Mouse (Mus musculus) spleen, adult 2 months (tissue): ENCODE results near the gene Tmem106b. TPM values are rescaled to one million over a fixed set of nuclear protein-coding genes. Genes with fewer than 3 reads are reported as not detected.
A peak's percentile ranks its signal among the peaks of the same experiment; 100 is the strongest.

ENCODE experiments used
- DNase-seq, 2 experiments: peaks; one replicate each; pipeline versions ENCODE4 v3.0.0 to v3.0.0-alpha.2; 2012 to 2021; ENCODE audit warnings: low spot score in 2 of 2, low read depth in 1 of 2
- H3K27ac ChIP-seq: fragments of 200-500 bp; 2 replicates; pipeline ENCODE4 v1.5.1; 2012; ENCODE audit warnings: low read length, inconsistent platforms; ENCODE audit not compliant: insufficient read depth
- H3K27me3 ChIP-seq: fragments of 200-500 bp; 2 replicates; pipeline ENCODE4 v1.6.1; 2012; ENCODE audit warnings: mild to moderate bottlenecking, moderate library complexity, low read length, inconsistent platforms; ENCODE audit not compliant: control insufficient read depth, insufficient read depth
- H3K36me3 ChIP-seq: fragments of 200-500 bp; 2 replicates; pipeline ENCODE4 v1.6.1; 2012; ENCODE audit warnings: mild to moderate bottlenecking, low read length, inconsistent platforms; ENCODE audit not compliant: control insufficient read depth, insufficient read depth
- H3K4me1 ChIP-seq: fragments of 200-500 bp; 2 replicates; pipeline ENCODE4 v1.6.1; 2011; ENCODE audit warnings: inconsistent platforms; ENCODE audit not compliant: control insufficient read depth, insufficient read depth, insufficient read length
- H3K4me3 ChIP-seq: fragments of 200-500 bp; 2 replicates; pipeline ENCODE4 v1.5.1; 2011; ENCODE audit warnings: mild to moderate bottlenecking, inconsistent platforms; ENCODE audit not compliant: insufficient read depth, insufficient read length; ENCODE audit errors: extremely low read depth
- CTCF ChIP-seq: fragments of 200-500 bp; IDR thresholded peaks from 2 replicates; pipeline ENCODE4 v1.5.1; 2011; ENCODE audit warnings: mild to moderate bottlenecking, inconsistent platforms; ENCODE audit not compliant: insufficient read depth, insufficient read length, insufficient replicate concordance; ENCODE audit errors: extremely low read depth
- POLR2A ChIP-seq: fragments of 200-500 bp; IDR thresholded peaks from 2 replicates; pipeline ENCODE4 v1.6.1; 2011; ENCODE audit warnings: low read depth, low read length, inconsistent platforms
- WGBS: fragments of 180-500 bp; shearing (Covaris S2); methylation state at CpG from one replicate; pipeline ENCODE4 v1.1.7; 2018; 5-methylcytosine and 5-hydroxymethylcytosine counted together
- polyA plus RNA-seq: library from polyadenylated mRNA; depleted of rRNA; stranded (reverse); fragments of >200 nt; gene quantifications from 2 replicates; pipeline ENCODE4 v1.2.3, GENCODE M21; 2012

Gene Tmem106b
- polyA plus RNA-seq, 1 experiment = 7.4 TPM

DNA sequence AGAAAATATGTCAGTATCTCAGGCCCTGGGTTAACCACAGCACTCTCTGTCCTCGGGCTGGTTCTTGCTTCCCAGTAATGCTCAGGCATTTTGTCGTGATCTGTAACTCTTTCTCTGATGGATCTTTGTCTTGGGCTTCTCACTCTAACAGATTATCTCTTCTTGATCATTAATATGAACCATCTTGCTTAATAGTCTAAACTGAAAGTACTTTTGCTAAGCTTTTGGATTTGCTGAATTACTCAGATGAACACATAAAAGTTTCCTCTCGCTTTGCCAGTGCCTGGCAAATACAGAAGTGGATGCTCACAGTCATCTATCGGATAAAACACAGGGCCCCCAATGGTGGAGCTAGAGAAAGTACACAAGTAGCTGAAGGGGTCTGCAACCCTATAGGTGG is 7.5 kb upstream of the Tmem106b start:
- Histone ChIP-seq H3K27ac (peak overlapping the region; percentile 70), H3K36me3 (no peaks in the 10 kb centered on the region), H3K4me3 (no peak overlapping the region), H3K27me3 (no peaks in the 10 kb centered on the region), H3K4me1 (peaks cover 7% of the 10 kb centered on the region; the same call in 1 of the 2 replicates)
- TF ChIP-seq CTCF (no peak), POLR2A (no peak)
- no peak for DNase-seq
- 71% methylated on average over 4 of the region's 4 CpGs for WGBS

DNA sequence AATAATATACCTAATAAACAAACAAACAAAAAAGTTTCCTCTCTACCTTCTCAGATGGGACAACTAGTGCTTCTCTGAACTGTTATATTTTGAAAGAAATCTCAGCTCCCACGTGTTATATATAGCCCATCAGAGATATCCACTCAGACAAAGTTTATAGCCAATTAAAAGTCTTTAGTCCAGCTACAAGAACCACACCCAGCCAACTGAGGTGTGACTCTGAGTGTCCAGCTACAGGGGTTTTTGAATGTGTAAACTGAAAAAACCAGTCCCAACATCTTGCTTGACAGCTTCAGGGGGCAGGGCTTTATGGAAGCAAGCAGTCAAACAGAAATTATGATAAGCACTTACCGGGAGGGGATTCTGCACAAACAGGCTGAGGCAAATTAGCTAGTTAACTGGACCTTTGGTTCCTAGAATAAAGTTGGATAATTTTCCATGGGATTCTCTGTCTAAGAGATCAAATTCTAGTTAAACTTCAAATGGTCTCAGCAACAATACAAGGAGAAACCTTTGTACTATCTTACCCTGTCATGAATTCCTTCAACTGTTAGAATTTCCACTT is 6.8 kb upstream of the Tmem106b start:
- Histone ChIP-seq H3K27ac (no peak overlapping the region), H3K4me1 (peaks cover 7% of the 10 kb centered on the region; the same call in 1 of the 2 replicates), H3K27me3 (no peaks in the 10 kb centered on the region), H3K36me3 (no peaks in the 10 kb centered on the region), H3K4me3 (no peak overlapping the region)
- no peak for TF ChIP-seq POLR2A
- TF ChIP-seq CTCF = no peak
- no peak for DNase-seq
- 82% methylated on average over 2 of the region's 2 CpGs for WGBS

DNA sequence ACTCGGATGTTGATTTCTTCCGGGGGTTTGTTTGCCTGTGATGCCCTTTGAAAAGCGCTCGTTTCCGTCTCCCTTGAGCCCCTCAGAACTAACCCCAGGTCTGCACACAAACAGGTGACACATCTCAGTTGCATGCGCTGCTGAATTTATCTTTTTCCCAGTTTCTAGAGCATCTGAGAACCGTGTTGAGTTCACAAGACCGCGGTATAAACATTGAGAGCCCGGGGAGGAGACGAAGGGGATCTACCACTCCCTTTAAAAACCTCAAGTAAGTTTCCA is 527 bp downstream of the Tmem106b start:
- DNase-seq = no peak
- WGBS = under 1% methylated on average over 11 of the region's 11 CpGs
- Histone ChIP-seq H3K4me1 (no peaks in the 10 kb centered on the region; the same call in 1 of the 2 replicates), H3K4me3 (peak overlapping the region; percentile 86), H3K27ac (peak overlapping the region; percentile 90), H3K27me3 (no peaks in the 10 kb centered on the region), H3K36me3 (peaks cover 4% of the 10 kb centered on the region)
- no peak for TF ChIP-seq POLR2A
- no peak for TF ChIP-seq CTCF

DNA sequence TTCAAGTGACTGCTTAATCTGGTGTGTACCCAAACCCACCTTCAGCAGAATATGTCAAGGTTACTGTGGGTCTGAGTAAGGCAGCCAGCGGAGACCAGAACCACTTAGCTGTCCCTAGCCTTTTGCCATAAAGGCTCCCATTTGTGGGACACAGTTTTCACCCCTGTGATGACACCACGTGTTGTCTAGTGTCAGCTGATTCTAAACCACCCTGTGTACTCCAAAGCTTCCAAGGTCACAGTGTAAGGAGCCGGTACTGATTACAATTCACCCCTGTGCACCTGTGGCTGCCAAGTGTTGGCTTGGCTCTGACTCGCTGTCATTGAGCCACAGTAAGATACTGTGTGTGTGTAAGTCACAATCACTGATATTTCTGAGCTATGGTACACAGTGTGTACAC is 926 bp downstream of the Tmem106b start:
- Histone ChIP-seq H3K27me3 (no peaks in the 10 kb centered on the region), H3K27ac (peak overlapping the region; percentile 90; the same call in 1 of the 2 replicates), H3K4me3 (peak overlapping the region; percentile 86; the same call in 1 of the 2 replicates), H3K4me1 (no peaks in the 10 kb centered on the region; the same call in 1 of the 2 replicates), H3K36me3 (peaks cover 6% of the 10 kb centered on the region)
- TF ChIP-seq CTCF = no peak
- TF ChIP-seq POLR2A = no peak
- WGBS = 35% methylated on average over 4 of the region's 4 CpGs
- no peak for DNase-seq

DNA sequence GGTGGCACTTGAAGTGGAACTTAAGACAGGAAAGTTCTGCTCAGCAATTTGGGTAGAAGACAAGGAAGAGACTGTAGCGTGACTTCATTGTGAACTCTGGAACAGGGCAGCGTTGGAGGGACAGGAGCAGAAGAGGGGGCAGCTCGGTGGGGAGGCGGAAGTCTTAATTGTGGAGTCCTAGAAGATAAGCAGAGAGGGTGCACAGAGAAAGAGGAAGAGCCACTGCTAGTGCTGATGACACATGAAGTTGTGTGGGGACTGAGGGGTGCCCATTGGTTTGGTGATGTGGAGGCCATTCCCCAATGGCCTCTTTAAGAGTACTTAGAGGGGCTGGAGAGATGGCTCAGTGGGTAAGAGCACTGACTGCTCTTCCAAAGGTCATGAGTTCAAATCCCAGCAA is 3.5 kb downstream of the Tmem106b start:
- 91% methylated on average over 4 of the region's 4 CpGs for WGBS
- no peak overlapping the region for H3K4me3 ChIP-seq

DNA sequence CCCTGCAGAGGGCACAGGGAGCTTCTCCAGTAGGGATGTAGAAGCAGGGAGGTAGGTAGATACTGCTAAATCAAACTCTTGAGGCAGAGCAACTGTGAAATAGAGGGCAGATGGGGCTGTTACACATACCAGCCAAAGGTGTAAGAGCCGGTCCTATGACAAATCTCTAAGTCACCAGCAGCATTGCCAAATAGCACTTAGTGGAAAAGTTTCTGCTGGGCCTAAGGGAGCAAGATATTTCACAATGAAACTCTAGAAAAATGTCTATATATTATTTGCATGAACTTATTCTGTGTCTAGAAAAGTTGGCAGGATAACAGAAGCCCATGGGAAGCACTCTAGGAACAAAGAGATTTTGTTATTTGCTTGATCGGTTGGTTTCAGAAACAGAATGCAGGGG is 4.3 kb downstream of the Tmem106b start:
- Histone ChIP-seq H3K27ac (no peak overlapping the region), H3K36me3 (peaks cover 19% of the 10 kb centered on the region), H3K4me1 (no peaks in the 10 kb centered on the region; the same call in 1 of the 2 replicates), H3K4me3 (no peak overlapping the region), H3K27me3 (no peaks in the 10 kb centered on the region)
- WGBS = 75% methylated on average over 2 of the region's 2 CpGs
- TF ChIP-seq CTCF = no peak
- TF ChIP-seq POLR2A = no peak
- DNase-seq = no peak

More for the DNA sequence above, 3.5 kb downstream of the Tmem106b start:
- H3K36me3 ChIP-seq = peaks cover 14% of the 10 kb centered on the region
- no peak overlapping the region for H3K27ac ChIP-seq
- no peak for DNase-seq
- no peaks in the 10 kb centered on the region; the same call in 1 of the 2 replicates for H3K4me1 ChIP-seq
- TF ChIP-seq POLR2A (no peak), CTCF (no peak)
- no peaks in the 10 kb centered on the region for H3K27me3 ChIP-seq

DNA sequence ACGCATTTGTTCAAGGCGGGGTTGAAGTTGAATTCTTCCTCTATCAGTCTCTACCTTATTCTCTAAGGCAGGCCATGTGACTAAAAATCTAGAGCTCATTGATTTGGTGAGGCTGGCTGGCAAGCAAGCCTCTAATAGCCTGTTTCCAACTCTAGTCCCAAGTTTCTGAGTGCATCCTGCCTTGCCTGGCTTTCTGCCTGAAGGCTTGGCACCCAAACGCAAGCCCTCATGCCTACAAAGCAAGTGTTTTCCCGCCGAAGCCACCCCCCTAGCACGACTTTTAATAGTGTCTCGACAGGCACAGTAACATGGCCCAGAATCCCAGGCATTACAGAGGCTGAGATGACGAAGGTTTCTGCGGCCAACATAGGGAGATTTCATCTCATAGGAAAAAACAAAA is 13.3 kb downstream of the Tmem106b start:
- Histone ChIP-seq H3K27me3 (no peaks in the 10 kb centered on the region), H3K27ac (no peak overlapping the region), H3K36me3 (peaks cover 44% of the 10 kb centered on the region), H3K4me1 (no peaks in the 10 kb centered on the region), H3K4me3 (no peak overlapping the region)
- 93% methylated on average over 9 of the region's 9 CpGs for WGBS
- TF ChIP-seq POLR2A = no peak
- no peak for TF ChIP-seq CTCF
- DNase-seq = no peak
